Mouse (Mus musculus): ENCODE measurements around the gene Rnf39.

DNA sequence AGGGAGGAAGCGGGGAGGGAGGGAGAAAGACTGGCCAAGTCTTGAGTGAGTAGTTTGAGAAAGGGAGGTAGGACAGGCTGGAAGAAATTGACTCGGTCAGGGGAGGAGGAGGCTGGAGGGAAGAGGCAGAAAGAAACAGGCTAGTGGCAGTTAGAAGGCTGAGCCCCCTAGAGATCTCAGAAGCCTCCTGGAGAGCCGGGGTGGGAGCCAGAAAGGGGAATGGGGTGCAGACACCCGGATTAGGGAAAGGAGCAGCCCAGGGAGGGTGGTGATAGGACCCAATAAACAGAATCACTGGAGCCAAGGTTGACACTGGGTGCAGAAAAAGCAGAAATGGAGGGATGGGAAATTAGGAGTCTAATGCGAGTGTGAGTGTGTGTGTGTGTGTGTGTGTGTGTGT, 973 bp downstream of the Rnf39 start:
- TF ChIP-seq POLR2A (IDR thresholded peaks at IDR 0.05; ENCODE audit: extremely low read depth, insufficient read depth, low read length) = no peak
- TF ChIP-seq CTCF (IDR thresholded peaks at IDR 0.05; ENCODE audit: low read depth, low read length) = no peak
